Mouse (Mus musculus) stomach, embryonic 14.5 days (tissue): Measurements from ENCODE around the gene Krt14. TPM values are rescaled to one million over a fixed set of nuclear protein-coding genes. Genes with fewer than 3 reads are reported as not detected.

Source experiments
- ATAC-seq: fragments of 200-750 bp; cut with Nextera tagmentation; 2 replicates; pipeline ENCODE4 v1.8.0; 2017; ENCODE audit warnings: low read depth, moderate TSS enrichment; ENCODE audit not compliant: insufficient number of reproducible peaks, insufficient read depth, low FRiP score
- H3K27ac ChIP-seq: fragments of 300-500 bp; sonication (generic); 2 replicates; pipeline ENCODE4 v1.5.1; 2014; ENCODE audit warnings: mild to moderate bottlenecking, low read length, moderate library complexity, mixed read lengths
- H3K27me3 ChIP-seq: fragments of 300-500 bp; sonication (generic); 2 replicates; pipeline ENCODE4 v1.6.1; 2014; ENCODE audit warnings: low read length, control low read depth, mixed read lengths; ENCODE audit not compliant: control insufficient read depth, insufficient read depth
- H3K36me3 ChIP-seq: fragments of 300-500 bp; sonication (generic); 2 replicates; pipeline ENCODE4 v1.6.1; 2014; ENCODE audit warnings: mild to moderate bottlenecking, control low read depth, low read length, moderate library complexity, mixed read lengths; ENCODE audit not compliant: control insufficient read depth, insufficient read depth
- H3K4me1 ChIP-seq: fragments of 300-500 bp; sonication (generic); 2 replicates; pipeline ENCODE4 v1.6.1; 2014; ENCODE audit warnings: low read length, control low read depth, mixed read lengths; ENCODE audit not compliant: control insufficient read depth, insufficient read depth
- H3K4me2 ChIP-seq: fragments of 300-500 bp; sonication (generic); replicated peaks from 2 replicates; pipeline ENCODE4 v1.6.1; 2014; ENCODE audit warnings: low read depth, low read length, control low read depth
- H3K4me3 ChIP-seq: fragments of 300-500 bp; sonication (generic); 2 replicates; pipeline ENCODE4 v1.5.1; 2014; ENCODE audit warnings: low read depth, low read length, control low read depth
- H3K9ac ChIP-seq: fragments of 300-500 bp; sonication (generic); replicated peaks from 2 replicates; pipeline ENCODE4 v1.6.1; 2014; ENCODE audit warnings: low read depth, mild to moderate bottlenecking, control low read depth, low read length, moderate library complexity, mixed read lengths
- H3K9me3 ChIP-seq: fragments of 300-500 bp; sonication (generic); 2 replicates; pipeline ENCODE4 v1.6.1; 2016; ENCODE audit warnings: low read depth, low read length, control low read depth; ENCODE audit not compliant: control insufficient read depth
- WGBS: fragments of 180-500 bp; shearing (Covaris S2); extraction: QIAGEN DNeasy Blood & Tissue Kit; methylation state at CpG from one replicate; pipeline ENCODE4 v1.1.7; 2014; 5-methylcytosine and 5-hydroxymethylcytosine counted together
- polyA plus RNA-seq: library from polyadenylated mRNA; unstranded; fragments of >200 nt; fragmentation: Nextera tagmentation; extraction: Ambion mirVana; gene quantifications from 2 replicates; pipeline ENCODE4 v1.2.1, GENCODE M21; 2014

The Krt14 gene
- polyA plus RNA-seq, 1 experiment from 2014 or later = 4.8 TPM

DNA sequence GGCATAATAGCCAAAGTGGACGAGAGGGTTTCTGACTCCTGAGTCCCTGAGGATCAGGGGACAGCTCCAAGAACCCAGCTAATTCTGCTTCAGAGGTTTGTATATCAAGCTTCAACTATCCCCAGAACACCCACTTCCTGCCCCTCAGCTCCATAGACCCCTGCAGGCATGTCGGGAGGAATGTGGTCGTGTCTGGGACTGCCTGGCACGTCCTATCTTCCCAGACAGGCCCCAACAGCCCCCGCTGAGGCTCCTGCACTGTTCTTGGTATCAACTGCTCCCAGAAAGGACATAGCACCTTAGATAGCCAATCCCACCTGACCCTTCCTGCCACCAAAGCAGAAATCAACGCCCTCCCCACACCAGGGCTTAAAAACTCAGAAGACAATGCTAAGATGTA is 1.2 kb upstream of the Krt14 start:
- ATAC-seq = no peak
- 44% methylated on average over 6 of the region's 6 CpGs for WGBS
- no peaks in the 10 kb centered on the region for H3K27me3 ChIP-seq
- no peak overlapping the region for H3K9ac ChIP-seq
- H3K4me1 ChIP-seq = no peaks in the 10 kb centered on the region
- H3K36me3 ChIP-seq = no peaks in the 10 kb centered on the region
- 0 out of 2 replicates have a peak overlapping the region, but pooled peaks have one; percentile 21 for H3K27ac ChIP-seq
- no peaks in the 10 kb centered on the region for H3K9me3 ChIP-seq
- no peak overlapping the region for H3K4me2 ChIP-seq
- no peak overlapping the region for H3K4me3 ChIP-seq

DNA sequence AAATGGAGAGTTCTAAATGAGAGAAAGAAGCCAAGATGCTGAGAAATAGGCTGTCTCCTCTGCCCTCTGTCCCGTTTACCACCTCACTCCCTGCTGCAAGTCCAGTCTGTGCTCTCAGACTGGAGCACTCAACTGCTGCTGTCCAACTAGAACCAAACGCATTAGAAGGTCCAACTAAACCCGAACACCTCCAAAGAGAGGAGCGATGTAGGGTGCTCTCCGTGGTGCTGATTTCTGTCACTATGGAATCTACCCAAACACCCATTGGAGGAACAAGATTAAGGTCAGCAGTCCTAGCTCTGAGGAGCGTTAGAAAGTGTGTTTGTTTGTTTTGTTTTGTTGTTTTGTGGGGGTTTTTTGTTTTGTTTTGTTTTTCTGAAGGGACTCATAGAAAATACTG is 3.9 kb downstream of the Krt14 start:
- Histone ChIP-seq H3K4me2 (no peak overlapping the region), H3K4me1 (no peaks in the 10 kb centered on the region), H3K9me3 (no peaks in the 10 kb centered on the region), H3K9ac (no peak overlapping the region), H3K27me3 (no peaks in the 10 kb centered on the region), H3K4me3 (no peak overlapping the region), H3K36me3 (no peaks in the 10 kb centered on the region), H3K27ac (no peak overlapping the region)
- WGBS = 14% methylated on average over 6 of the region's 6 CpGs
- ATAC-seq = no peak

DNA sequence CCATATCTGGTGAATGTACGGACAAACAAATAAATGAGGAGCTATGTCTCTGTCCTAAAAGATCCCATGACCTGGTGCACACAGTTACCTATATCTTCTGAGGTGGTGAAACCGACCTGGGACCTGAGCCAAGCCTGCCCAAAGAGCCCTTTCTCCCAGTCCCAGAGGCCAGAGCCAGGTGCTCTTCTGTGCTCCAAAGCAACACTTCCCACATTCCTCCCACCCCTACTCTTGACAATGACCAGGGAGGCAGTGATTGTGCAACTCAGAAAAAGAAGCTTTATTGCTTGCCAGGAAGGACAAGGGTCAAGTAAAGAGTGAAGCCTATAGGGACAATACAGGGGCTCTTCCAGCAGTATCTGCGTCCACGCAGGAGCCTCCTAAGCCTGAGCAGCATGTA is 4.4 kb downstream of the Krt14 start:
- Histone ChIP-seq H3K9me3 (no peaks in the 10 kb centered on the region), H3K9ac (no peak overlapping the region), H3K27ac (no peak overlapping the region), H3K27me3 (no peaks in the 10 kb centered on the region), H3K36me3 (no peaks in the 10 kb centered on the region), H3K4me3 (no peak overlapping the region), H3K4me1 (no peaks in the 10 kb centered on the region), H3K4me2 (no peak overlapping the region)
- 76% methylated on average over 4 of the region's 4 CpGs for WGBS
- no peak for ATAC-seq

DNA sequence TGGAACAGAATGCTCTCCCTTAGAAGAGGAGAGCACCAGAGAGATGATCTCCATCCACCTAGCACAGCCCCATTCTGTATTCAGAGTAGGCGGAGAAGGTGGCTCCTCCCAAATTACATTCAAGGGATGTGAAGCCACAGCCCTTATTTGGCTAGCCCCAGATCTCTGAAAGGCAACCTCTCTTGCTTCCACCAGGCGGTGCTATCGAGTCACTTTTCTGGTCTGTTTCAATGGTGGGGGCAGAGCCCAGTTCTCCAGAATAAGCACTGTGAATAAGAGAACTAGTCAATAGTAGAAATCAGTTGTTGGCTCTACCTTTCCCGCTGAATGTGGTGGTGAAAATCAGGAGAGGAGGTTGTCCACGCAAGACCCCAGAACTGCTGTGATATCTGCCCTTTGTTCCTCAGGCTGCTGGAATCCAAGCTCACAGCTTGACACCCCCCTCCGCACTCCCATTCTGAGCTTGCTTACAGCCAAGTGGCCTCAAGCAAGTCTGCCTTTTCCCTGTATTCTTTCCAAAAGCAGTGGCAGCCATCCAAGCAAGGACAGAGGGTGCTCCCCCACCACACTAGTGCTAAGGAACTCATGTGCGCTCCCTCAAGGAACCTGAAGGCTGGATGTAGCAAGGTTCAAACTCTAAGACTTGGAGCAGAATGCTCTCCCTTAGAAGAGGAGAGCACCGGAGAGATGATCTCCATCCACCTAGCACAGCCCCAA is 7.1 kb downstream of the Krt14 start:
- H3K27ac ChIP-seq = no peak overlapping the region
- H3K9me3 ChIP-seq = no peaks in the 10 kb centered on the region
- 43% methylated on average over 8 of the region's 8 CpGs for WGBS
- no peaks in the 10 kb centered on the region for H3K4me1 ChIP-seq
- H3K27me3 ChIP-seq = no peaks in the 10 kb centered on the region
- H3K4me2 ChIP-seq = no peak overlapping the region
- no peak overlapping the region for H3K4me3 ChIP-seq
- ATAC-seq = no peak
- H3K9ac ChIP-seq = no peak overlapping the region
- H3K36me3 ChIP-seq = no peaks in the 10 kb centered on the region

DNA sequence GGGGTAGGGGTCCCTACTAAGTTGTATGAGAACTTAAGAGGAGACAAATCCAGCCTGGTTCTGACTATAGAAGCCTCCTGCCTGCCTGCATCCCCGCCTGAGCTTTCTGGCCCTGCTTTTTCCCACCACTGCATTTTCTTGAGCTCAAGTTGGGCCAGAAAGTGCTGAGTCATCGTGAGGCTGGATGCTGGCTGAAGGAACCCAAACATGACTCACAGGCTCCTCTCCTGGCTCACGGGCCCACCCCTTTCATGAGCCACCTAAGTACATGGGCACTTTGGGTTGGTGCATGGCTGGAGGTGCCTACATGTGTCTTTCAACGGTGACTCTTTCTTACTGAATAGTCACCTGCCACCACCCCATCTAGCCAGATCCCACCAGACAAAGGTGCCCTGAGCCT is 8.7 kb downstream of the Krt14 start:
- ATAC-seq = no peak
- H3K9me3 ChIP-seq = no peaks in the 10 kb centered on the region
- H3K27me3 ChIP-seq = no peaks in the 10 kb centered on the region
- H3K9ac ChIP-seq = no peak overlapping the region
- no peaks in the 10 kb centered on the region for H3K36me3 ChIP-seq
- no peaks in the 10 kb centered on the region for H3K4me1 ChIP-seq
- H3K27ac ChIP-seq = no peak overlapping the region
- 75% methylated on average over 4 of the region's 4 CpGs for WGBS
- H3K4me2 ChIP-seq = no peak overlapping the region
- H3K4me3 ChIP-seq = no peak overlapping the region

DNA sequence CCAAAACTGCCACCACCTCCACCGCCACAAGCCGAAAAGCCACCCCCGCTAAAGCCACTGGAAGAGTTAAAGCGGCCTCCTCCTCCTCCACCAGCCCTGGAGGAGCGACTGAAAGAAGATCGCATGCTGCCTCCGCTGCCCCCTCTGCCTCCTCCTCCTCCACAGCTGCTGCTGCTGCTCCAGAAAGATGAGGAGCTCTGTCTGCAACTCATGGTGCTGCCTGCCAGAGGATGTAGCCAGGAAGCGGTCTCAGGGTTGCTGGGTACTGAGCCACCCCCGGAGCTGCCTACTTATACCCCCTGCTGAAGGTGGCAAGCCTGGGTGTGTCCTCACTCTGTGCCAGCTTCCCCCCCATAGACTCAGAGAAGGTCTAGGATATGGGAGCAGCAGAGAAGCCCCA is 14.4 kb downstream of the Krt14 start, which contains the start of gene Krt9:
Gene Krt9 (minus strand): TSS at position 255 of the 400 bp plus-strand sequence.
- Histone ChIP-seq H3K27me3 (no peaks in the 10 kb centered on the region), H3K9me3 (no peaks in the 10 kb centered on the region), H3K27ac (no peak within 1 kb of the TSS), H3K9ac (no peak within 1 kb of the TSS), H3K4me2 (no peak within 1 kb of the TSS), H3K4me3 (no peak within 1 kb of the TSS), H3K36me3 (no peaks in the 10 kb centered on the region), H3K4me1 (no peaks in the 10 kb centered on the region)
- no peak for ATAC-seq
- 34% methylated on average over 9 of the region's 9 CpGs for WGBS

DNA sequence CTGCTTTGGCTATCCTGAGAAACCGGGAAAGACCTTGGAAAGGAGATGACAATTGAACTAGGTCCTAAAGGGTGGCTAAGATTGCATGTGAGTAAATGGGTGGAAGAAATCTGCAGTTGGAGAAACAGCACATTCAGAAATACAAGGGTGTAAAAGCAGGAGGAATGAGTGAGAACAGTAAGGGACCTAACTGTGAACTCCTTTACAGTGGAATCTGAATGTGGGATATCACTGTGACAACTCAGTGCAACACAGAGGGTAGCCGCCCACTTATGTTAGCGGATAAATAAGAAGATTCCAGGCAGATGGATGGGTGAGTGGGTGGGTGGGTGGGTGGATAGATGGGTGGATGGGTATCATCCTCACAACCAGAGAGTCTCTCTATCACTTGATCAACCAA is 15.5 kb downstream of the Krt14 start:
- Histone ChIP-seq H3K9me3 (no peaks in the 10 kb centered on the region), H3K36me3 (no peaks in the 10 kb centered on the region), H3K4me2 (no peak overlapping the region), H3K4me3 (no peak overlapping the region), H3K4me1 (no peaks in the 10 kb centered on the region), H3K27me3 (no peaks in the 10 kb centered on the region), H3K27ac (no peak overlapping the region), H3K9ac (no peak overlapping the region)
- ATAC-seq = no peak
- whole genome bisulfite sequencing = 91% methylated on average over 3 of the region's 3 CpGs

DNA sequence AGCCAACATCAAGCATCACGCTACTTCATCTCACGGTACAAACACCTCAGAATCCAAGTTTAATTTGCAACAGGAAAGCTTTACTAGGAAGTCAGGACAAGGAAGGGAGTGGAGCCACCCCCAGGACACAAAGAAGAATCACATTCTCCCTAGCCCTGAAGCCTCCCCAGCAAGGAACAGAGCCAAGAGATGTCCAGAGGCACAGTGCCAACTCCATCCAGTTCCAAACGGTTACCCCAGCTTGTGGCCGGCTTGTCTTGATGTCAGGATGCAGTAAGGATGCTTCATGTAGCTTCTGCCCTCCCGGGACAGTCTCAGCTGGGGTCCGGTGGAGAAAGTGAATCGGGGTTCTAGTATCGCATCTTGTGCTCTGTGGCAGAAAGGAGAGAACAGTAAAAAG is 20.6 kb downstream of the Krt14 start:
- 87% methylated on average over 8 of the region's 8 CpGs for WGBS
- Histone ChIP-seq H3K9me3 (no peaks in the 10 kb centered on the region), H3K9ac (no peak overlapping the region), H3K36me3 (no peaks in the 10 kb centered on the region), H3K27ac (no peak overlapping the region), H3K27me3 (no peaks in the 10 kb centered on the region), H3K4me2 (no peak overlapping the region), H3K4me3 (no peak overlapping the region), H3K4me1 (no peaks in the 10 kb centered on the region)
- no peak for ATAC-seq

DNA sequence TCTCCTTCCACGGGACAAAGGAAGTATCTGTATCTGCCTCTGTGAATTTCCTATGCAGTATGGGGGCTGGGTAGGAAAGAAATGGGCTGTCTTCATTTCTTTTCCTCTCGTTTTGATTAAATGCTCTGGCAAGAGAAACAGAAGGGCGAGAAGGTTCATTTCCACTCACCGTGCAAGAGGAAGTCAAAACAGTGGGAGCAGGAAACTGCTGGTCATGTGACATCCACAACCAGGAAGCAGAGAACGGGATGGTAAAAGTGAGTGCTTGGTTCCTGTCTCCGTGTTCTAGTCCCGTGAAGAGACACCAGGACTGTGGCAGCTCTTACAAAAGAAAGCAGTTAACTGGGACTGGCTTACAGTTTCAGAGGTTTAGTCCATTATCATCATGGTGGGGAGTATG is 25.6 kb downstream of the Krt14 start:
- Histone ChIP-seq H3K27me3 (no peaks in the 10 kb centered on the region), H3K9me3 (no peaks in the 10 kb centered on the region), H3K4me2 (no peak overlapping the region), H3K27ac (no peak overlapping the region), H3K9ac (no peak overlapping the region), H3K4me3 (no peak overlapping the region), H3K36me3 (no peaks in the 10 kb centered on the region), H3K4me1 (no peaks in the 10 kb centered on the region)
- no peak for ATAC-seq
- WGBS = 70% methylated on average over 7 of the region's 7 CpGs
